Mouse (Mus musculus): ENCODE measurements at regions not wholly inside any gene's neighbourhood (a gene's known extent, or its start where the extent isn't known, plus 50 kb on each side); places are given as distances from the start of the nearest gene placed in this dataset.

GRCm38 (mm10) chr6:35458250-35458649, 81.4 kb downstream of the Mtpn start:
- ATAC-seq (ENCODE audit: low FRiP score) (no peak), DNase-seq (ENCODE audit: low spot score, missing footprints) (no peak)
- H3K36me3 ChIP-seq (ENCODE audit: control insufficient read depth, insufficient read depth, low read length) = no peaks in the 10 kb centered on the region
- H3K4me2 ChIP-seq = no peak overlapping the region
- H3K4me1 ChIP-seq (ENCODE audit: control insufficient read depth, insufficient read depth, low read length) = no peaks in the 10 kb centered on the region
- H3K9ac ChIP-seq (ENCODE audit: low read length) = no peak overlapping the region
- no peaks in the 10 kb centered on the region for H3K27me3 ChIP-seq (ENCODE audit: control insufficient read depth, insufficient read depth, low read length)
- 94% methylated on average over 2 of the region's 2 CpGs for WGBS
- H3K27ac ChIP-seq (ENCODE audit: low read depth, low read length) = no peak overlapping the region
- H3K9me3 ChIP-seq (ENCODE audit: control insufficient read depth, low read length) = no peaks in the 10 kb centered on the region
- no peak overlapping the region for H3K4me3 ChIP-seq (ENCODE audit: low read depth, low read length)

DNA sequence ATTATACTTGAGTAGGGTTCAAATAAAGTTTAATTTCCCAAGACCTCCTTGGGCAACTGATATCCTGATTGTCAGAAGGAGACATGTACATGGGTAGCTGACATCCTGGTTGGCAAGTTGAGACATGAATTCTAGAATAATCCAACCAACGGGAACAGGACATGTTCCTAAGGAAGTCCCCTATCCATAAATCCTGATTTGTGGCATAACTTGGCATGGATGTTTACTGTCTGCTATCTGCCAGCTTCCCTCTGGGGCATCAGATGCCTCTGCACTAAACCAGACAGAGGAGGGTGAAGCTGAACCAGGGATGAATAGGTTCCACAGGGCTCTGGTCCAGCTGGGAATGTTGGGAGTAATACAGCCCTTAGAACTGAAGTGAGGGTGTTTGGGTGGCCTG, 94.7 kb downstream of the Mtpn start:
- H3K27me3 ChIP-seq (ENCODE audit: control insufficient read depth, insufficient read depth, low read length) = no peaks in the 10 kb centered on the region
- DNase-seq (ENCODE audit: low spot score, missing footprints) = no peak
- H3K36me3 ChIP-seq (ENCODE audit: control insufficient read depth, insufficient read depth, low read length) = no peaks in the 10 kb centered on the region
- no peak overlapping the region for H3K4me2 ChIP-seq
- no peak overlapping the region for H3K4me3 ChIP-seq (ENCODE audit: low read depth, low read length)
- 79% methylated on average over 1 of the region's 1 CpGs for WGBS
- no peak overlapping the region for H3K27ac ChIP-seq (ENCODE audit: low read depth, low read length)
- H3K4me1 ChIP-seq (ENCODE audit: control insufficient read depth, insufficient read depth, low read length) = no peaks in the 10 kb centered on the region
- no peak overlapping the region for H3K9ac ChIP-seq (ENCODE audit: low read length)
- no peak for ATAC-seq (ENCODE audit: low FRiP score)
- no peaks in the 10 kb centered on the region for H3K9me3 ChIP-seq (ENCODE audit: control insufficient read depth, low read length)

GRCm38 (mm10) chr6:35426301-35426700, 100.4 kb upstream of the Fam180a start:
- H3K36me3 ChIP-seq (ENCODE audit: control insufficient read depth, insufficient read depth, low read length) = no peaks in the 10 kb centered on the region
- H3K4me3 ChIP-seq (ENCODE audit: low read depth, low read length) = no peak overlapping the region
- H3K9me3 ChIP-seq (ENCODE audit: control insufficient read depth, low read length) = no peaks in the 10 kb centered on the region
- no peaks in the 10 kb centered on the region for H3K4me1 ChIP-seq (ENCODE audit: control insufficient read depth, insufficient read depth, low read length)
- DNase-seq (ENCODE audit: low spot score, missing footprints) (no peak), ATAC-seq (ENCODE audit: low FRiP score) (no peak)
- 69% methylated on average over 3 of the region's 3 CpGs for WGBS
- H3K4me2 ChIP-seq = no peak overlapping the region
- no peak overlapping the region for H3K27ac ChIP-seq (ENCODE audit: low read depth, low read length)
- no peak overlapping the region for H3K9ac ChIP-seq (ENCODE audit: low read length)
- no peaks in the 10 kb centered on the region for H3K27me3 ChIP-seq (ENCODE audit: control insufficient read depth, insufficient read depth, low read length)

DNA sequence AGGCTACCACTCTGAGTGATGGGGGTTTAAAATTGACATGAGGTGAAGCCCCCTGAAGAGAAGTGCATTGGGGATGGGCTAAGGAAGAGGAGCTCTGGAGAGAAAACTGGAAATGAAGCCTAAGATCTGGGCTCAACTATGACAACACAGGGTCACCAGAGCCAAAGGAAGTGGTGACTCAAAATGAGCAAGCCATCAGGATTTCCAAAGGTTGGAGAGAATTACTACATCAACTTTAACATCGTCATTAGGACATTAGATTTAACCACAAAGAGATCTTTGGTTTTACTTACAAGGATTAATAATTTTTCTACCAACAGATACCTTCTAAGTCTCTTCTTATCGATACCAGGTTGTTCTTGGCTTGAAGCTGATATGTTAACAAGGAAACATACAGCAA, 98.6 kb upstream of the Fam180a start:
- H3K27me3 ChIP-seq (ENCODE audit: control insufficient read depth, insufficient read depth, low read length) = no peaks in the 10 kb centered on the region
- no peak overlapping the region for H3K4me3 ChIP-seq (ENCODE audit: low read depth, low read length)
- H3K4me2 ChIP-seq = no peak overlapping the region
- DNase-seq (ENCODE audit: low spot score, missing footprints) (no peak), ATAC-seq (ENCODE audit: low FRiP score) (no peak)
- H3K9ac ChIP-seq (ENCODE audit: low read length) = no peak overlapping the region
- peaks cover 3% of the 10 kb centered on the region; the same call in 1 of the 2 replicates for H3K9me3 ChIP-seq (ENCODE audit: control insufficient read depth, low read length)
- H3K4me1 ChIP-seq (ENCODE audit: control insufficient read depth, insufficient read depth, low read length) = no peaks in the 10 kb centered on the region
- 93% methylated on average over 2 of the region's 2 CpGs for WGBS
- H3K36me3 ChIP-seq (ENCODE audit: control insufficient read depth, insufficient read depth, low read length) = no peaks in the 10 kb centered on the region
- H3K27ac ChIP-seq (ENCODE audit: low read depth, low read length) = no peak overlapping the region

DNA sequence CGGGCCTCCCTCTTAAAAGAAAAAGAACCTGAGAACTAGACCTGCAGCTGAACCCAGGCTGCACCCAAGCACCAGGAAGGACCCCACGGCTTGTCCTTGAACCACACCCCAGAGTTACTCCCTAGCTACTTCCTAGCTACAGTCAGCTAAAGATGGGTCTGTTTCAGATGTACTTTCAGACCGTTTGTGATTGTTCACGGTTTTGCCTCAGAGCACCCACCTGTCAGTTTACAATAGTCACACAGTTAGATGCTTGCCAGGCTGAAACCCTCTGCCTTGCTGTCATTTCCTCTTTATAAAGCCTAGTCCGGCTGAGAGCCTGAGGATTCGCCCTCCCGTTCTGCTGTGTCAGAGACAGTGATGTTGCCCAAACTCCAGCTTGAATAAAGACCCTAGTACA, 95.0 kb upstream of the Fam180a start:
- no peak for DNase-seq (ENCODE audit: low spot score, missing footprints)
- no peak for ATAC-seq (ENCODE audit: low FRiP score)
- Histone ChIP-seq H3K4me2 (no peak overlapping the region), H3K9ac (ENCODE audit: low read length) (no peak overlapping the region), H3K9me3 (ENCODE audit: control insufficient read depth, low read length) (peaks cover 3% of the 10 kb centered on the region; the same call in 1 of the 2 replicates), H3K4me1 (ENCODE audit: control insufficient read depth, insufficient read depth, low read length) (no peaks in the 10 kb centered on the region), H3K27me3 (ENCODE audit: control insufficient read depth, insufficient read depth, low read length) (no peaks in the 10 kb centered on the region), H3K36me3 (ENCODE audit: control insufficient read depth, insufficient read depth, low read length) (no peaks in the 10 kb centered on the region), H3K27ac (ENCODE audit: low read depth, low read length) (no peak overlapping the region), H3K4me3 (ENCODE audit: low read depth, low read length) (no peak overlapping the region)
- 89% methylated on average over 7 of the region's 7 CpGs for WGBS

DNA sequence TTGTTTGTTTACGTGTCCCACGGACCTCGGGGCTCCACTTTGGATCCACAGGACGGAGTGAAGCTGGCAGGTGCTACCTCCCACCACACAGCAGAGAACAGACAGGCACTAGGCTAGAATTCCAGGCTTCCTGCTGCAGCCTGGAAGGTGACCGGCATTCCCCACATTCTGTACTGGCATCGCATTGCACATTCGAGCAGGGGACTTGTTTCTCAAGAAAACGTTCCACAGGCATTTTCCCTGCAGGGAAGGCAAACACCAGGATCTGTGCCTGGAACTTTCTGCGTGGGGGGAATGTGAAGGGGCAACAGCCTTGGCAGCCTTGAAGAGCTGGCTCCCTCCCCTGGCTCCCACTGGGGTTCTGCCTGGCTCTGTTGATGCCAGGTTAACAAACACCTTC, 79.1 kb upstream of the Fam180a start:
- Histone ChIP-seq H3K27me3 (ENCODE audit: control insufficient read depth, insufficient read depth, low read length) (no peaks in the 10 kb centered on the region), H3K27ac (ENCODE audit: low read depth, low read length) (no peak overlapping the region), H3K9ac (ENCODE audit: low read length) (no peak overlapping the region), H3K9me3 (ENCODE audit: control insufficient read depth, low read length) (no peaks in the 10 kb centered on the region), H3K4me2 (no peak overlapping the region), H3K36me3 (ENCODE audit: control insufficient read depth, insufficient read depth, low read length) (no peaks in the 10 kb centered on the region), H3K4me3 (ENCODE audit: low read depth, low read length) (no peak overlapping the region), H3K4me1 (ENCODE audit: control insufficient read depth, insufficient read depth, low read length) (peaks cover under 1% of the 10 kb centered on the region; the same call in 1 of the 2 replicates)
- WGBS = 79% methylated on average over 9 of the region's 9 CpGs
- DNase-seq (ENCODE audit: low spot score, missing footprints) (no peak), ATAC-seq (ENCODE audit: low FRiP score) (no peak)

DNA sequence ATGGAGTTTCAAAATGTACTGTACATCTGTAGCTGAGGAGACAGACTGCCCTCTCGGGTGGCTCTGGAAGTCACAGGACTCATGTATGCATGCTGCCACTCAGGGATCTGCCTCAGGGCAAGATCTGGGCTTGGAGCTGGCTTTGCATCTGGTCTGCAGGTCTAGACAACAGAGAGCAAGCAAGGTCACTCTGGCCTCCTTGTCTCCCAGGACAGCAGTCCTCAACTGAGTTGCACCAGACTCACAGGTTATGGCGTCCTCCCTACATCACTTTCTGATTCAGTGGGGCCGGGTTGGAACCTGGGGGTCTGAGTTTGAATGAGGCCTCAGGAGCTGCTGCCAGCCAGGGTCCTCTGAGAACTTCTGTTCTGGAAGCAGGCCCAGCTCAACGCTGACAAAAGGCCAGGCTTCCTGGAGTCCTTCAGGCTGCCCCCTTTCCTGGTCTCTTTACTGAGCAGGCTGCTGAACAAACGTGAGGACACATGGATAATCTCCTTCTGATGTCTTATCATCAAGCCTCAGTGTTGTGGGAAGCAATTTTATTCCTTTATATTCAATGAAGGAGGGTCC, 77.5 kb upstream of the Fam180a start:
- no peaks in the 10 kb centered on the region for H3K9me3 ChIP-seq (ENCODE audit: control insufficient read depth, low read length)
- no peak overlapping the region for H3K4me2 ChIP-seq
- ATAC-seq (ENCODE audit: low FRiP score) (no peak), DNase-seq (ENCODE audit: low spot score, missing footprints) (no peak)
- no peaks in the 10 kb centered on the region for H3K27me3 ChIP-seq (ENCODE audit: control insufficient read depth, insufficient read depth, low read length)
- no peaks in the 10 kb centered on the region for H3K4me1 ChIP-seq (ENCODE audit: control insufficient read depth, insufficient read depth, low read length)
- no peak overlapping the region for H3K9ac ChIP-seq (ENCODE audit: low read length)
- WGBS = 86% methylated on average over 5 of the region's 5 CpGs
- H3K27ac ChIP-seq (ENCODE audit: low read depth, low read length) = no peak overlapping the region
- no peaks in the 10 kb centered on the region for H3K36me3 ChIP-seq (ENCODE audit: control insufficient read depth, insufficient read depth, low read length)
- no peak overlapping the region for H3K4me3 ChIP-seq (ENCODE audit: low read depth, low read length)

GRCm38 (mm10) chr6:35395726-35396125, 69.8 kb upstream of the Fam180a start:
- ATAC-seq (ENCODE audit: low FRiP score) = no peak
- WGBS = 90% methylated on average over 8 of the region's 9 CpGs
- no peaks in the 10 kb centered on the region for H3K9me3 ChIP-seq (ENCODE audit: control insufficient read depth, low read length)

GRCm38 (mm10) chr6:35388827-35389226, 62.9 kb upstream of the Fam180a start:
- Histone ChIP-seq H3K4me3 (ENCODE audit: low read depth, low read length) (no peak overlapping the region), H3K27me3 (ENCODE audit: control insufficient read depth, insufficient read depth, low read length) (no peaks in the 10 kb centered on the region), H3K27ac (ENCODE audit: low read depth, low read length) (no peak overlapping the region), H3K36me3 (ENCODE audit: control insufficient read depth, insufficient read depth, low read length) (no peaks in the 10 kb centered on the region), H3K9me3 (ENCODE audit: control insufficient read depth, low read length) (no peaks in the 10 kb centered on the region), H3K4me2 (no peak overlapping the region), H3K4me1 (ENCODE audit: control insufficient read depth, insufficient read depth, low read length) (no peaks in the 10 kb centered on the region), H3K9ac (ENCODE audit: low read length) (no peak overlapping the region)
- DNase-seq (ENCODE audit: low spot score, missing footprints) = no peak
- 73% methylated on average over 3 of the region's 3 CpGs for WGBS
- no peak for ATAC-seq (ENCODE audit: low FRiP score)

More at GRCm38 (mm10) chr6:35395726-35396125, 69.8 kb upstream of the Fam180a start:
- no peak for DNase-seq (ENCODE audit: low spot score, missing footprints)
- H3K9ac ChIP-seq (ENCODE audit: low read length) = no peak overlapping the region
- no peaks in the 10 kb centered on the region for H3K27me3 ChIP-seq (ENCODE audit: control insufficient read depth, insufficient read depth, low read length)
- no peak overlapping the region for H3K4me3 ChIP-seq (ENCODE audit: low read depth, low read length)
- H3K27ac ChIP-seq (ENCODE audit: low read depth, low read length) = no peak overlapping the region
- H3K4me2 ChIP-seq = no peak overlapping the region
- no peaks in the 10 kb centered on the region for H3K36me3 ChIP-seq (ENCODE audit: control insufficient read depth, insufficient read depth, low read length)
- no peaks in the 10 kb centered on the region for H3K4me1 ChIP-seq (ENCODE audit: control insufficient read depth, insufficient read depth, low read length)

Data from midbrain, embryonic 11.5 days (tissue).